Mouse (Mus musculus) Patski (cell line): Measurements from ENCODE around the gene Zdhhc23. TPM values are rescaled to one million over a fixed set of nuclear protein-coding genes. Genes with fewer than 3 reads are reported as not detected.

ENCODE experiments used
- ATAC-seq: fragments of 100-300 bp; one replicate; pipeline ENCODE4 v1.8.0; 2021
- CTCF ChIA-PET: fragments of 350-600 bp; sonication (Branson Sonifier 250); formaldehyde crosslinking; loops from one replicate; lab custom pipeline; 2022; ENCODE audit warnings: inconsistent platforms; lab: Charles Lee
- POLR2A ChIA-PET: fragments of 350-600 bp; sonication (Branson Sonifier 250); formaldehyde crosslinking; loops from one replicate; lab custom pipeline; 2022; ENCODE audit warnings: antibody characterized with exemption, inconsistent platforms; lab: Charles Lee
- DNase-seq: peaks from one replicate; pipeline ENCODE4 v3.0.0-alpha.2; 2011; ENCODE audit warnings: low read depth, low spot score
- H3K27me3 ChIP-seq: fragments of 371-371 bp; one replicate; pipeline ENCODE4 v1.5.1; 2021
- CTCF ChIP-seq: fragments of 100-300 bp; IDR thresholded peaks from one replicate; pipeline ENCODE4 v1.5.1; 2021
- in situ Hi-C: fragments of 300-500 bp; cut with MboI; formaldehyde crosslinking; loops from 3 replicates; pipeline ENCODE4 v1.11.1; 2018; ENCODE audit warnings: low pct_unique_long_range_greater_than_20kb, mixed read lengths
- polyA plus RNA-seq: library from polyadenylated mRNA; unstranded; gene quantifications from one replicate; pipeline ENCODE4 v1.2.3, GENCODE M21; 2021

The Zdhhc23 gene
- polyA plus RNA-seq, 1 experiment from 2014 or later, result 2.2 TPM

DNA sequence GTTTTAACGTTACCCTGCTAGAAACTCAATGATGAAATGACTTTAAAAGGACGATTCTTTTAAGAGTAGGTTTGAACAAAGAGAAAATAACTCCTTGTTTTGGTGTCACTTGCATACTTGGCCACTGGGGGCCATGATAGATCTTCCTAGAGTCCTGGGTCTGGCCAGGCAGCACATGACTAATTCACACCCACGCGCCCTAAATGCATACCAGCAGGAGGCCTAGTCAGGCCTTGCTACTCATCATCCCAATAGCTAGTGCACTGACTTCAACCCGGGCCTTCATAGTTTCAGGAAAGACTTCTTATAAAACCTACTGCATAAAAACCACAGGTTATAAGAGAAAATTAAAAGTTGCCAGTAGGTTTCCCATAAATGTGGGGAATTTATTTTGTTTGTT lies 22.5 kb upstream of the Zdhhc23 start:
- ATAC-seq, result no peak
- TF ChIP-seq CTCF, result peak; percentile 54
- in situ Hi-C loops, result no loop called here
- H3K27me3 ChIP-seq, result no peaks in the 10 kb centered on the region
- ChIA-PET POLR2A (no interaction called here), CTCF (no interaction called here)
- peak; percentile 7 for DNase-seq

DNA sequence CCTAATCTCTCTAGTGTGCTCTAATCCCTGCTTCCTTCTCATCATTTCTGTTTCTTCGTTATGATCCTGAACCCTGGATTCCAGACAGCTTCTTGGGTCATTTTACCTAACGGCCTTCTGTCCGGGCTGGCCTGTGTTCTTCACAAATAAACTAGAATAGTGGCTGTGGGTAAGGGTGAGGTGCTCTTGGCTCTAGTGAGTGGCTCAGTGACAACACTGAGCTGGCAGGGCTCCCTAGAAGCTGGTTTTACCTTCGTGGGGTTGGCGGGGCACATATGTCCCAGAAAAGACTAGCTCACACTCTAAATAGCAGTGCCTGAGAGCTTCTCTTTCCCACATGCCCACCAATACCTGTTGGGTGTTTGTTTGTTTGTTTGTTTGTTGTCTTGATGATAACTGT lies 19.9 kb upstream of the Zdhhc23 start:
- DNase-seq, result no peak
- no peak for ATAC-seq
- H3K27me3 ChIP-seq, result no peaks in the 10 kb centered on the region
- ChIA-PET POLR2A (interaction anchor here (0.8 kb wide), 1 partner anchor 21 kb away, joined by 3 read pairs; no protein-coding TSS in a partner anchor), CTCF (interaction anchor here (0.6 kb wide), 1 partner anchor 136 kb away, joined by 4 read pairs; no protein-coding TSS in a partner anchor)
- in situ Hi-C loops, result no loop called here
- no peak for TF ChIP-seq CTCF

- no peak for DNase-seq
- ATAC-seq, result no peak
- CTCF ChIA-PET, result no interaction called here
- POLR2A ChIA-PET, result no interaction called here
- no peaks in the 10 kb centered on the region for H3K27me3 ChIP-seq
- in situ Hi-C loops, result no loop called here
- TF ChIP-seq CTCF, result no peak
Measured at GRCm38 (mm10) chr16:43999111-43999510, 19.5 kb upstream of the Zdhhc23 start.

- in situ Hi-C loops, result no loop called here
- POLR2A ChIA-PET, result no interaction called here
- ATAC-seq (no peak), DNase-seq (no peak)
- no peaks in the 10 kb centered on the region for H3K27me3 ChIP-seq
- CTCF ChIA-PET, result no interaction called here
- no peak for TF ChIP-seq CTCF
Measured at GRCm38 (mm10) chr16:43994623-43995022, 15.0 kb upstream of the Zdhhc23 start.

GRCm38 (mm10) chr16:43986299-43986698 lies 6.7 kb upstream of the Zdhhc23 start:
- peaks cover 5% of the 10 kb centered on the region for H3K27me3 ChIP-seq
- DNase-seq (no peak), ATAC-seq (no peak)
- TF ChIP-seq CTCF, result no peak
- in situ Hi-C loops, result no loop called here
- CTCF ChIA-PET, result interaction anchor here (1.8 kb wide), 1 partner anchor 42 kb away, joined by 4 read pairs; no protein-coding TSS in a partner anchor
- POLR2A ChIA-PET, result no interaction called here

- ATAC-seq, result no peak
- ChIA-PET CTCF (no interaction called here), POLR2A (no interaction called here)
- in situ Hi-C loops, result no loop called here
- TF ChIP-seq CTCF, result no peak
- DNase-seq, result no peak
- H3K27me3 ChIP-seq, result peaks cover 14% of the 10 kb centered on the region
Measured at GRCm38 (mm10) chr16:43980110-43980609, 569 bp upstream of the Zdhhc23 start.

- peaks cover 14% of the 10 kb centered on the region for H3K27me3 ChIP-seq
- TF ChIP-seq CTCF, result no peak
- CTCF ChIA-PET, result no interaction called here
- DNase-seq (no peak), ATAC-seq (no peak)
- in situ Hi-C loops, result no loop called here
- POLR2A ChIA-PET, result no interaction called here
Measured at GRCm38 (mm10) chr16:43979010-43979327, 622 bp downstream of the Zdhhc23 start.

GRCm38 (mm10) chr16:43973606-43974220 lies 5.9 kb downstream of the Zdhhc23 start:
- no peak for TF ChIP-seq CTCF
- no peak for ATAC-seq
- DNase-seq, result no peak
- in situ Hi-C loops, result no loop called here
- POLR2A ChIA-PET, result no interaction called here
- peaks cover under 1% of the 10 kb centered on the region for H3K27me3 ChIP-seq
- CTCF ChIA-PET, result no interaction called here

DNA sequence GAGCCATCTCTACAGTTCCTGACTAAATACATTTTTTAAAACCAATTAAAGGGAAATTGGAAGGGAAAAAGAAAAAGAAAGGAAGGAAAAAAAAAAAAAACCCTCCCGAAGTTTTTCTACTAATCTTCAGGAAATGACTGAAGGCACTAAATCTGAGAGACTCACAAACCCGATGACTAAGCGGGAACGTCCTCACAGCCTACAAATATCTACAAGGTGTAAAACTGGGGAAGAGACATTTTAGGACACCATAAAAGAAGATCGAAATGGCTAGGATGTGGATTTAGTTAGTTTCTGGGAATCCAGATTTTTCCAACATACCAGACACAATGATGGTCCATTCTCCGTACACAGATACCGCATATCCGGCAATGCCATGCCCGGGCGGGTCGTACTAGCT lies 6.4 kb downstream of the Zdhhc23 start:
- TF ChIP-seq CTCF, result no peak
- no peaks in the 10 kb centered on the region for H3K27me3 ChIP-seq
- ATAC-seq, result no peak
- no peak for DNase-seq
- POLR2A ChIA-PET, result no interaction called here
- CTCF ChIA-PET, result no interaction called here
- in situ Hi-C loops, result no loop called here

GRCm38 (mm10) chr16:43972391-43972790 lies 7.2 kb downstream of the Zdhhc23 start:
- no peaks in the 10 kb centered on the region for H3K27me3 ChIP-seq
- POLR2A ChIA-PET, result no interaction called here
- DNase-seq, result no peak
- CTCF ChIA-PET, result no interaction called here
- in situ Hi-C loops, result no loop called here
- ATAC-seq, result no peak
- TF ChIP-seq CTCF, result no peak

GRCm38 (mm10) chr16:43971741-43972140 lies 7.8 kb downstream of the Zdhhc23 start:
- POLR2A ChIA-PET, result no interaction called here

GRCm38 (mm10) chr16:43971189-43971588 lies 8.4 kb downstream of the Zdhhc23 start:
- DNase-seq (no peak), ATAC-seq (no peak)
- in situ Hi-C loops, result no loop called here
- H3K27me3 ChIP-seq, result no peaks in the 10 kb centered on the region
- POLR2A ChIA-PET, result no interaction called here
- no peak for TF ChIP-seq CTCF
- CTCF ChIA-PET, result no interaction called here

More at GRCm38 (mm10) chr16:43971741-43972140, 7.8 kb downstream of the Zdhhc23 start:
- CTCF ChIA-PET, result no interaction called here
- no peaks in the 10 kb centered on the region for H3K27me3 ChIP-seq
- no peak for ATAC-seq
- in situ Hi-C loops, result no loop called here
- TF ChIP-seq CTCF, result no peak
- no peak for DNase-seq
